Mouse (Mus musculus): Measurements from ENCODE around the gene Ano3.

GRCm38 (mm10) chr2:110721290-110721753 is 229.4 kb downstream of the Ano3 start, which contains the start of gene Muc15:
- TF ChIP-seq CTCF (IDR thresholded peaks at IDR 0.05; ENCODE audit: low read depth) (no peak), EP300 (IDR thresholded peaks at IDR 0.05; ENCODE audit: low read depth) (no peak)
